Mouse (Mus musculus): ENCODE results near the gene 1810010H24Rik. TPM values are rescaled to one million over a fixed set of nuclear protein-coding genes. Genes with fewer than 3 reads are reported as not detected.
"Not testable (repeated sequence)": the region's sequence is repeated elsewhere in the genome, so short reads cannot be mapped to it uniquely, and the experiment has no call there.

Gene 1810010H24Rik
- polyA plus RNA-seq, 1 experiment: not detected

- no peak overlapping the region for H3K27ac ChIP-seq (ENCODE audit: control insufficient read depth, insufficient read depth, low read depth, low read length, poor library complexity)
- WGBS: 92% methylated on average over 11 of the region's 11 CpGs
- H3K4me3 ChIP-seq (replicated peaks; ENCODE audit: control insufficient read depth, low read depth, low read length): no peak overlapping the region
- no peak for TF ChIP-seq CTCF (IDR thresholded peaks at IDR 0.05; ENCODE audit: control insufficient read depth, insufficient read depth, low read length)
- no peak for TF ChIP-seq POLR2A (IDR thresholded peaks at IDR 0.05; ENCODE audit: borderline replicate concordance, control insufficient read depth, low read depth, low read length)
- H3K4me1 ChIP-seq (ENCODE audit: control insufficient read depth, insufficient read depth, low read length): no peaks in the 10 kb centered on the region
Measured at GRCm38 (mm10) chr11:107043361-107043760, 17.9 kb downstream of the 1810010H24Rik start.

- H3K4me1 ChIP-seq (ENCODE audit: control insufficient read depth, insufficient read depth, low read length): no peaks in the 10 kb centered on the region
- no peak overlapping the region for H3K27ac ChIP-seq (ENCODE audit: control insufficient read depth, insufficient read depth, low read depth, low read length, poor library complexity)
- WGBS: 15% methylated on average over 5 of the region's 5 CpGs
- TF ChIP-seq CTCF (IDR thresholded peaks at IDR 0.05; ENCODE audit: control insufficient read depth, insufficient read depth, low read length) (peak; percentile 33; the same call in 1 of the 2 replicates), POLR2A (IDR thresholded peaks at IDR 0.05; ENCODE audit: borderline replicate concordance, control insufficient read depth, low read depth, low read length) (no peak)
- no peak overlapping the region for H3K4me3 ChIP-seq (replicated peaks; ENCODE audit: control insufficient read depth, low read depth, low read length)
Measured at GRCm38 (mm10) chr11:107044321-107044720, 18.8 kb downstream of the 1810010H24Rik start.

- H3K27ac ChIP-seq (ENCODE audit: control insufficient read depth, insufficient read depth, low read depth, low read length, poor library complexity): no peak overlapping the region
- H3K4me1 ChIP-seq (ENCODE audit: control insufficient read depth, insufficient read depth, low read length): no peaks in the 10 kb centered on the region
- H3K4me3 ChIP-seq (replicated peaks; ENCODE audit: control insufficient read depth, low read depth, low read length): no peak overlapping the region
- 84% methylated on average over 4 of the region's 4 CpGs for WGBS
- TF ChIP-seq POLR2A (IDR thresholded peaks at IDR 0.05; ENCODE audit: borderline replicate concordance, control insufficient read depth, low read depth, low read length) (no peak), CTCF (IDR thresholded peaks at IDR 0.05; ENCODE audit: control insufficient read depth, insufficient read depth, low read length) (no peak)
Measured at GRCm38 (mm10) chr11:107045546-107045945, 20.1 kb downstream of the 1810010H24Rik start.

GRCm38 (mm10) chr11:107046766-107047620 is 21.5 kb downstream of the 1810010H24Rik start:
- H3K4me1 ChIP-seq (ENCODE audit: control insufficient read depth, insufficient read depth, low read length): no peaks in the 10 kb centered on the region
- whole genome bisulfite sequencing: 86% methylated on average over 15 of the region's 15 CpGs
- H3K4me3 ChIP-seq (replicated peaks; ENCODE audit: control insufficient read depth, low read depth, low read length): no peak overlapping the region
- no peak overlapping the region for H3K27ac ChIP-seq (ENCODE audit: control insufficient read depth, insufficient read depth, low read depth, low read length, poor library complexity)
- no peak for TF ChIP-seq POLR2A (IDR thresholded peaks at IDR 0.05; ENCODE audit: borderline replicate concordance, control insufficient read depth, low read depth, low read length)
- no peak for TF ChIP-seq CTCF (IDR thresholded peaks at IDR 0.05; ENCODE audit: control insufficient read depth, insufficient read depth, low read length)

GRCm38 (mm10) chr11:107054870-107055269 is 29.4 kb downstream of the 1810010H24Rik start:
- WGBS: 92% methylated on average over 6 of the region's 6 CpGs
- no peaks in the 10 kb centered on the region for H3K4me1 ChIP-seq (ENCODE audit: control insufficient read depth, insufficient read depth, low read length)
- H3K4me3 ChIP-seq (replicated peaks; ENCODE audit: control insufficient read depth, low read depth, low read length): no peak overlapping the region
- TF ChIP-seq CTCF (IDR thresholded peaks at IDR 0.05; ENCODE audit: control insufficient read depth, insufficient read depth, low read length) (no peak), POLR2A (IDR thresholded peaks at IDR 0.05; ENCODE audit: borderline replicate concordance, control insufficient read depth, low read depth, low read length) (no peak)
- no peak overlapping the region for H3K27ac ChIP-seq (ENCODE audit: control insufficient read depth, insufficient read depth, low read depth, low read length, poor library complexity)

GRCm38 (mm10) chr11:107057391-107057790 is 31.9 kb downstream of the 1810010H24Rik start:
- H3K4me1 ChIP-seq (ENCODE audit: control insufficient read depth, insufficient read depth, low read length): no peaks in the 10 kb centered on the region
- H3K4me3 ChIP-seq (replicated peaks; ENCODE audit: control insufficient read depth, low read depth, low read length): no peak overlapping the region
- no peak overlapping the region for H3K27ac ChIP-seq (ENCODE audit: control insufficient read depth, insufficient read depth, low read depth, low read length, poor library complexity)
- TF ChIP-seq POLR2A (IDR thresholded peaks at IDR 0.05; ENCODE audit: borderline replicate concordance, control insufficient read depth, low read depth, low read length): no peak
- no peak for TF ChIP-seq CTCF (IDR thresholded peaks at IDR 0.05; ENCODE audit: control insufficient read depth, insufficient read depth, low read length)
- WGBS: 90% methylated on average over 6 of the region's 6 CpGs

GRCm38 (mm10) chr11:107059634-107060033 is 34.2 kb downstream of the 1810010H24Rik start:
- not testable (repeated sequence) for H3K4me3 ChIP-seq (replicated peaks; ENCODE audit: control insufficient read depth, low read depth, low read length); H3K4me1 ChIP-seq (ENCODE audit: control insufficient read depth, insufficient read depth, low read length); H3K27ac ChIP-seq (ENCODE audit: control insufficient read depth, insufficient read depth, low read depth, low read length, poor library complexity)
- WGBS: 71% methylated on average over 3 of the region's 3 CpGs

GRCm38 (mm10) chr11:107060941-107061340 is 35.5 kb downstream of the 1810010H24Rik start:
- whole genome bisulfite sequencing: 95% methylated on average over 1 of the region's 1 CpGs
- TF ChIP-seq POLR2A (IDR thresholded peaks at IDR 0.05; ENCODE audit: borderline replicate concordance, control insufficient read depth, low read depth, low read length): no peak
- TF ChIP-seq CTCF (IDR thresholded peaks at IDR 0.05; ENCODE audit: control insufficient read depth, insufficient read depth, low read length): no peak
- no peak overlapping the region for H3K4me3 ChIP-seq (replicated peaks; ENCODE audit: control insufficient read depth, low read depth, low read length)
- no peaks in the 10 kb centered on the region for H3K4me1 ChIP-seq (ENCODE audit: control insufficient read depth, insufficient read depth, low read length)
- no peak overlapping the region for H3K27ac ChIP-seq (ENCODE audit: control insufficient read depth, insufficient read depth, low read depth, low read length, poor library complexity)

All from bone marrow, adult 2 months (tissue).